8 mouse cellular contexts compared by ENCODE assay signal in the genomic region with DNA sequence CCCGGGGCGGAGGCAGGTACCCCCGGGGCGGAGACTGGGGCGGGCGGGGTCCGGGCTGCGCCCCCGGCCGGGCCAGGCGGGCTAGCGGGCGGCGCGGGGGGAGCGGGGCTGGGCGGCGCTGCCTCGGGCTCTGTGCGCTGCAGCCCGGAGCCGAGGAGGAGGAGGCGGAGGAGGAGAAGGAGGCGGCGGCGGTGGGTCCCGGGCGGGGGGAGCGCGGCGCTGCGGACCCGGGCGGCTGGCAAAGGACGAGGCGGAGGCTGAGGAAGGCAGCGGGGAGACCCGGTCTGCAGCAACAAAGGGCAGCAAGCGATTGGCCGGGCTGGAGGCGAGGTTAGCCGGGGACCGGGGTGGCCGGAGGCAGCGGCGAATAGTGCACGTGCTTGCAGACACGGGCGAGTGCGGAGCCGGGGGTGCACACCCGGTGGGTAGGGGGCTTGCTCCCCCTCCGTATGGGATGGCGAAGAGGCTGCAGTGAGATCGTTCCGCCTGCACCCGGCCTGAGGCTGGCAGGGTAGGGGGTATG. TPM values are rescaled to one million over a fixed set of nuclear protein-coding genes. Genes with fewer than 3 reads are reported as not detected.
A peak's percentile ranks its signal among the peaks of the same experiment; 100 is the strongest.
DNase-seq lines count a peak whose midpoint lies in the region; ATAC-seq and TF ChIP-seq lines count a peak whose summit lies in the region.

No protein-coding gene starts in this region.

- TF ChIP-seq CTCF in E14TG2a.4 (conservative IDR thresholded peaks at IDR 0.05; ENCODE audit: low read length), result no peak

- under 1% methylated on average over 55 of the region's 57 CpGs for WGBS in forebrain, embryonic 10.5 days
- 0% methylated on average over 32 of the region's 57 CpGs for WGBS in midbrain, embryonic 11.5 days

- H3K27ac ChIP-seq in forebrain, embryonic 10.5 days, result peak overlapping the region; percentile 99
- peak overlapping the region; percentile 99 for H3K27ac ChIP-seq in midbrain, embryonic 11.5 days (ENCODE audit: low read depth, low read length)

- H3K9me3 ChIP-seq in E14TG2a.4 (ENCODE audit: low read length), result no peaks in the 10 kb centered on the region
- no peaks in the 10 kb centered on the region for H3K9me3 ChIP-seq in forebrain, embryonic 10.5 days
- H3K9me3 ChIP-seq in midbrain, embryonic 11.5 days (ENCODE audit: control insufficient read depth, low read length), result no peaks in the 10 kb centered on the region

- intact Hi-C loops in left cerebral cortex, postnatal 4 days (cut with DNase I), result loop anchor here (5.0 to 10.0 kb wide), 4 partner anchors 165 to 362 kb away; no protein-coding TSS in a partner anchor

- H3K9ac ChIP-seq in midbrain, embryonic 11.5 days (ENCODE audit: low read length), result peak overlapping the region; percentile 81

- peaks cover 77% of the 10 kb centered on the region for H3K4me1 ChIP-seq in E14TG2a.4 (replicated peaks; ENCODE audit: low read depth, low read length)
- peaks cover 47% of the 10 kb centered on the region for H3K4me1 ChIP-seq in forebrain, embryonic 10.5 days
- H3K4me1 ChIP-seq in midbrain, embryonic 11.5 days (ENCODE audit: control insufficient read depth, insufficient read depth, low read length), result peaks cover 17% of the 10 kb centered on the region

- peaks cover 73% of the 10 kb centered on the region for H3K36me3 ChIP-seq in E14TG2a.4 (ENCODE audit: insufficient read depth, low read length)
- peaks cover 2% of the 10 kb centered on the region; the same call in 1 of the 2 replicates for H3K36me3 ChIP-seq in forebrain, embryonic 10.5 days (replicated peaks)
- H3K36me3 ChIP-seq in midbrain, embryonic 11.5 days (ENCODE audit: control insufficient read depth, insufficient read depth, low read length), result no peaks in the 10 kb centered on the region

- DNase-seq in Muller cell, postnatal 12 days (ENCODE audit: inconsistent ontology term), result peak; percentile 78
- peak; percentile 86 for DNase-seq in forebrain, embryonic 10.5 days (ENCODE audit: extremely low spot score, low spot score)
- peak; percentile 75 for DNase-seq in heart, postnatal 4 days
- DNase-seq in left cerebral cortex, postnatal 4 days, result peak; percentile 82
- DNase-seq in midbrain, embryonic 11.5 days (ENCODE audit: low spot score, missing footprints), result no peak
- DNase-seq in spleen, adult 12 weeks (ENCODE audit: low spot score), result peak; percentile 35

- peak; percentile 31 for ATAC-seq in midbrain, embryonic 11.5 days (ENCODE audit: low FRiP score)
- no peak for ATAC-seq in megakaryocyte-erythroid progenitor cell, adult 5-6 weeks (replicated peaks; ENCODE audit: low FRiP score, low TSS enrichment, poor library complexity, severe bottlenecking)

- H3K4me3 ChIP-seq in E14TG2a.4 (replicated peaks; ENCODE audit: low read length), result peak overlapping the region; percentile 90
- peak overlapping the region; percentile 81 for H3K4me3 ChIP-seq in forebrain, embryonic 10.5 days
- H3K4me3 ChIP-seq in midbrain, embryonic 11.5 days (ENCODE audit: low read depth, low read length), result peak overlapping the region; percentile 51

- H3K4me2 ChIP-seq in midbrain, embryonic 11.5 days, result peak overlapping the region; percentile 90

- no peaks in the 10 kb centered on the region for H3K27me3 ChIP-seq in E14TG2a.4 (ENCODE audit: insufficient read depth, low read length)
- no peaks in the 10 kb centered on the region for H3K27me3 ChIP-seq in forebrain, embryonic 10.5 days (ENCODE audit: poor library complexity, severe bottlenecking)
- no peaks in the 10 kb centered on the region for H3K27me3 ChIP-seq in midbrain, embryonic 11.5 days (ENCODE audit: control insufficient read depth, insufficient read depth, low read length)

RNA-seq across cellular contexts. Expression of gene Kat6b, which starts 18.5 kb away (rescaled TPM):
- 15.6 and 18.4 TPM in 2 replicates for polyA plus RNA-seq in forebrain, embryonic 10.5 days (2016; fragmentation: Nextera tagmentation; extraction: Ambion mirVana)
- total RNA-seq in heart, postnatal 4 days (2021), result 10 to 100 TPM; 38.7 to 39.5 TPM
- 10 to 100 TPM; 80.4 to 91.7 TPM for total RNA-seq in left cerebral cortex, postnatal 4 days (2021)
- polyA plus RNA-seq in midbrain, embryonic 11.5 days (2014; fragmentation: Nextera tagmentation; extraction: Ambion mirVana), result 13.5 and 16.3 TPM in 2 replicates
- total RNA-seq in megakaryocyte-erythroid progenitor cell, adult 5-6 weeks (2014; fragmentation: Nextera tagmentation), result 16.9 and 17.5 TPM in 2 replicates
- total RNA-seq in megakaryocyte-erythroid progenitor cell, adult 5-6 weeks (2017), result 5.1 and 9.1 TPM in 2 replicates
